Mouse (Mus musculus) E14TG2a.4 (cell line): ENCODE data around the gene Tysnd1.

Source experiments
- CTCF ChIP-seq: conservative IDR thresholded peaks from 2 replicates; pipeline ENCODE4 v1.5.1; 2014; ENCODE audit warnings: low read length
- POU5F1 ChIP-seq: IDR thresholded peaks from 2 replicates; pipeline ENCODE4 v1.6.1; 2014; ENCODE audit warnings: low read length, borderline replicate concordance

DNA sequence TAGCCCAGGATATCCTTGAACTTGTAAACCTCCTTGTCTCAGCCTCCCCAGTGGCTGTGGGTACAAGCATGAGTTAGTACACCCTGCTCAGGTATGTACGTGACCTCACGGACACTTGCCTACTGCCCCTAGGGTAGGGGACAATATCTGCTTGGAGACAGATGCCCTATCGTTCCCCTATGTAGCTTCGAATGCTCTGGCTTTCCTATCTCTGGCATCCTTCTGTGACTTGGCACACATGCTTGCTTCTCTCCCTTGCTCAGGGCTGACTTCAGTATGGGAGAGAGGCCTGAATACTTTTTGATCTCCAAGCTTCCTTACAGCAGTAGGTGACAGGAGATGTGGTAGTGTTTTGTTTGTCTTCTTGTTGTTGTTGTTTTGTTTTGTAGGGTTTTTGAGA is 18.8 kb downstream of the Tysnd1 start:
- TF ChIP-seq CTCF (no peak), POU5F1 (no peak)
